Mouse (Mus musculus): ENCODE data around the gene Trpd52l3.
"Not testable (repeated sequence)": the region's sequence is repeated elsewhere in the genome, so short reads cannot be mapped to it uniquely, and the experiment has no call there.

Trpd52l3 gene

GRCm38 (mm10) chr19:30003621-30004020 is at the start of gene Trpd52l3:
Gene Trpd52l3, plus strand, starts transcription at chr19:30003790.
- no peak for DNase-seq (ENCODE audit: low spot score)

GRCm38 (mm10) chr19:29953833-29954232 is 49.8 kb upstream of the Trpd52l3 start:
- no peak for DNase-seq (ENCODE audit: low spot score)

- no peak for DNase-seq (ENCODE audit: low spot score)
Observed at GRCm38 (mm10) chr19:29955454-29955853, 48.1 kb upstream of the Trpd52l3 start.

GRCm38 (mm10) chr19:29960906-29961305 is 42.7 kb upstream of the Trpd52l3 start:
- DNase-seq (ENCODE audit: low spot score) = no peak

- DNase-seq (ENCODE audit: low spot score) = no peak
Observed at GRCm38 (mm10) chr19:29961842-29962241, 41.7 kb upstream of the Trpd52l3 start.

GRCm38 (mm10) chr19:29963598-29964092 is 39.9 kb upstream of the Trpd52l3 start:
- no peak for DNase-seq (ENCODE audit: low spot score)

GRCm38 (mm10) chr19:29967960-29968359 is 35.6 kb upstream of the Trpd52l3 start:
- no peak for DNase-seq (ENCODE audit: low spot score)

- DNase-seq (ENCODE audit: low spot score) = no peak
Observed at GRCm38 (mm10) chr19:29973396-29973795, 30.2 kb upstream of the Trpd52l3 start.

- DNase-seq (ENCODE audit: low spot score) = peak; percentile 79
Observed at GRCm38 (mm10) chr19:29978847-29979246, 24.7 kb upstream of the Trpd52l3 start.

GRCm38 (mm10) chr19:29979452-29980089 is 24.0 kb upstream of the Trpd52l3 start:
- no peak for DNase-seq (ENCODE audit: low spot score)

GRCm38 (mm10) chr19:29984208-29985005 is 19.2 kb upstream of the Trpd52l3 start:
- DNase-seq (ENCODE audit: low spot score) = no peak

GRCm38 (mm10) chr19:29986464-29987091 is 17.0 kb upstream of the Trpd52l3 start:
- DNase-seq (ENCODE audit: low spot score) = no peak

GRCm38 (mm10) chr19:30000406-30001365 is 2.9 kb upstream of the Trpd52l3 start:
- no peak for DNase-seq (ENCODE audit: low spot score)

- DNase-seq (ENCODE audit: low spot score) = no peak
Observed at GRCm38 (mm10) chr19:30001550-30001949, 2.0 kb upstream of the Trpd52l3 start.

- DNase-seq (ENCODE audit: low spot score) = no peak
Observed at GRCm38 (mm10) chr19:30006371-30006770, 2.8 kb downstream of the Trpd52l3 start.

- DNase-seq (ENCODE audit: low spot score) = no peak
Observed at GRCm38 (mm10) chr19:30010520-30011296, 7.1 kb downstream of the Trpd52l3 start.

- no peak for DNase-seq (ENCODE audit: low spot score)
Observed at GRCm38 (mm10) chr19:30014331-30014730, 10.7 kb downstream of the Trpd52l3 start.

GRCm38 (mm10) chr19:30016156-30016555 is 12.6 kb downstream of the Trpd52l3 start:
- no peak for DNase-seq (ENCODE audit: low spot score)

- not testable (repeated sequence) for DNase-seq (ENCODE audit: low spot score)
Observed at GRCm38 (mm10) chr19:30023419-30023818, 19.8 kb downstream of the Trpd52l3 start.

- peak; percentile 48 for DNase-seq (ENCODE audit: low spot score)
Observed at GRCm38 (mm10) chr19:30029002-30029710, 25.6 kb downstream of the Trpd52l3 start.

All from retina, embryonic 14.5 days (tissue).